Mouse (Mus musculus): ENCODE data around the gene Il24. TPM values are rescaled to one million over a fixed set of nuclear protein-coding genes. Genes with fewer than 3 reads are reported as not detected.

Il24 gene
- total RNA-seq, 2 experiments from 2014 or later: not detected

DNA sequence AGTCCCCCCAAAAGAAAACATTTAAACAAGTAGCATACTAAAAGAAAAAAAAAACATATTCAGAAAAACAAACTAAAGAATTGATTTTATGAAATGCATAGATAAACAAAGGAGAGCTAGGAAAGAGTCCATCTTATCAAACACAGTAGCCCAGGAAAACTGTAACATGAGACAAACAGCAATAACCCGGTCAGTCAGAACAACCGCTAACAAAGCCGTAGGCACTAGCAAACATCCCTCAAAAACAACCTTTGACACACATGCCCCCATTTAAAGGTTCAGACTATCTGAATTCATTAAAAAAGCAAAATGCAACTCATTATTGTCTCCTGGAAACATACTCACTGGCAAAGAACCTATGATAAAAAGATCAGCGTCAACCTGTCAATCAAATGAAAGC lies 29.8 kb downstream of the Il24 start:
- no peak for DNase-seq
- intact Hi-C loops (cut with DNase I): no loop called here

DNA sequence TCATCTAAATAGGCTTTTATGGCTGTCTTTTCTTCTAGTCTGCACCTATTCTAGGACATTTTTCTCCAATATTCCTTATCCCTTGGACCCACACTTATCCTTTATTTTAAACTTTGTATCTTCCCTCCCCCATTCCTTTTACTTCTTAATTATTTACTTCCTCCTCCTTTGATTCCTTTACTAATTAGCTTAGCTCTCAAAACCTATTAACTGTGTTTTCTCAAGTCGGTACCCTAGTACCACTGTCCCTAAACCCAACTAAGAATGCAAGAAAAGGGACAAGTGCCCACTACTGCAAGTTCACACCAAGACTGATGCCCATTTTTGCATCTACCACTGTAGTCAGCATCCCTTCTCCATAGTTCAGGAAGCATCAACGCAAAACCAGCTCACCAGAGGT lies 31.5 kb downstream of the Il24 start:
- intact Hi-C loops (cut with DNase I): no loop called here
- no peak for DNase-seq

DNA sequence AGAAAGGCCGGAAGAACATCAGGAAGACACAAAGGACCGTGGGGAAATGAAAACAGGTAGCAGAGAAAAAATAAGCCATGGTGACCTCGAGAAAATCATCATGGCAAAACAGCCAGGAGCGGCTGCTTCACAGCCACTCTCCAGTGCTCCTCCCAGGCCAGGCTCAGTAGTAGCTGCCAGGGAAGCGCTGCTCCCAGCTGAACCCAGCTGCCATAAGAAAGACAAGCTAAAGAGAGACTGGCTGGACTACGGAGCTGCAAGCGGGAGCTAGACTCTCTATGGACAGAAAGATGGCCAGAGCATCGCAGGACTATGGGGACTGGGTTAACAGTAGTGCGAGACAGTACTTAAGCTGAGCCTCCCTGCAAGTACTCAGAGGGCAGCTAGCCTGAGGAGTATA lies 32.4 kb downstream of the Il24 start:
- intact Hi-C loops (cut with DNase I): no loop called here
- no peak for DNase-seq

DNA sequence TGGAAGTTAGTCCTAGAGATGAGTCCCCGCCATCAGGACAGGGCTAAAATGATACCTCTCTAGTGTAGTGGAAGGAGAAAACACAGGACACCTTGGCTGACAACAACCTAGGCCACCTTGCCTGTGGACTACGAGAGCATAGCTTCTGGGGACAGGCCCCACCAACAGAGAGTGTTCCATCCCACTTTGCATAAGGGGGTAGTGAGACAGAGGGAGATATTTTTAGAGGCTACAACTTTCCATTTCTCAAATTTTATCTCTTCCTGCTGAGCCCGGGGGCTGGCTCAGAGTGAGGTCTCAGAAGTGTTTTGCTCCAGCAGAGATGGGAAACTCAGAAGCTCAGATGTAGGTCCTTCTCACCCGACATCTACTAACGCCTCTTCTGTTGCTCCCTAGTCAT lies 36.8 kb downstream of the Il24 start:
- no peak for DNase-seq
- intact Hi-C loops (cut with DNase I): no loop called here

DNA sequence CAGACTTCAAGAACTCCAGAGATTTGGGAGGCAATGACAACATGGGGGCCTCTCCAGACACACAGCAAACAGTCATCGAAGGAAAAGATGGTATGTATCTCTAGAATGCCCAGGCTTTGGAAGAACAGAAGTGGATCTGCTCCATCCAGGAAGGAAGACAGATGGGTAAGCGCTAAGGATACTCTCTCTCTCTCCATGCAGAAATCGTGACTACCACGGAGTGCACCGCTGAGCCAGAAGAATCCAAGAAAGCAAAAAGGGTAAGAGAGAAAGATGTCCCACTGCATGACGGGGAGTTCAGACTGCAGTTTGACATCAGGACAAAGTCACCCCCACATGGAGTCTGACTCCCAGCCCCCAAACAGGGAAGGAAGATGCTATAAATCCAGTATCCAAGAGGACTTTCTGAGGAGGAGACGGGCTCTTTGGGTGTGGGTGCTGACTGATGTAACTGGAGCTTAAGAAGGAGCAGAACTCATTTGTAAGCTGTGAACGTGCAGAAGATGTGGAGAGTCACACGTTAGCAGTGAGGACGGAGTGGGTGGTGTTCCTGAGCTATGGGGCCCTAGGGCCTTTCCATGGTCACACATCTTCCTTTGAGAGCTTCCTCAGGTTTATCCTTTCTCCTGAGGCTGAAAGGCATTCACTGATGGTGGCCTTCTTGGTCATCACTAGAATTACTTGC lies 37.6 kb downstream of the Il24 start:
- intact Hi-C loops (cut with DNase I): no loop called here
- DNase-seq: no peak

DNA sequence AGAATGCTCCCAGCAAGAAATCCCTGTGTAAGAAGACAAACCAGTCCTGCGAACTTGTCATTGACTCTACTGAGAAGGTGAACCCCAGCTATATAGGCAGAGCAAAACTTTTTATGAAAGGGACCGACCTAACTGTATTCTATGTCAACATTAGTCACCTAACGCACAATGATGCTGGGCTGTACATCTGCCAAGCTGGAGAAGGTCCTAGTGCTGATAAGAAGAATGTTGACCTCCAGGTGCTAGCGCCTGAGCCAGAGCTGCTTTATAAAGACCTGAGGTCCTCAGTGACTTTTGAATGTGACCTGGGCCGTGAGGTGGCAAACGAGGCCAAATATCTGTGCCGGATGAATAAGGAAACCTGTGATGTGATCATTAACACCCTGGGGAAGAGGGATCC lies 42.7 kb downstream of the Il24 start:
- DNase-seq: no peak
- intact Hi-C loops (cut with DNase I): no loop called here

DNA sequence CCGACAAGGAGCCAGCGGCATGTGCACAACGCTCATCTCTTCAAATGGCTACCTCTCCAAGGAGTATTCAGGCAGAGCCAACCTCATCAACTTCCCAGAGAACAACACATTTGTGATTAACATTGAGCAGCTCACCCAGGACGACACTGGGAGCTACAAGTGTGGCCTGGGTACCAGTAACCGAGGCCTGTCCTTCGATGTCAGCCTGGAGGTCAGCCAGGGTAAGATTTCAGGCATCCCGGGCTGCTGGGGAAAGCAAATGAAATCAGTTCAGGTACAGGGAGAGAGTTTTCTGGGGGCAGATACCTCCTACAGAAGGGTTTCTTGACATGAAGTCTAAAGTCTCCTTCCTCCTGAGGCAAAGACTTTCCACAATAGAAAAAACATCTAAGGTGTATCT lies 45.6 kb downstream of the Il24 start:
- intact Hi-C loops (cut with DNase I): no loop called here
- DNase-seq: no peak

DNA sequence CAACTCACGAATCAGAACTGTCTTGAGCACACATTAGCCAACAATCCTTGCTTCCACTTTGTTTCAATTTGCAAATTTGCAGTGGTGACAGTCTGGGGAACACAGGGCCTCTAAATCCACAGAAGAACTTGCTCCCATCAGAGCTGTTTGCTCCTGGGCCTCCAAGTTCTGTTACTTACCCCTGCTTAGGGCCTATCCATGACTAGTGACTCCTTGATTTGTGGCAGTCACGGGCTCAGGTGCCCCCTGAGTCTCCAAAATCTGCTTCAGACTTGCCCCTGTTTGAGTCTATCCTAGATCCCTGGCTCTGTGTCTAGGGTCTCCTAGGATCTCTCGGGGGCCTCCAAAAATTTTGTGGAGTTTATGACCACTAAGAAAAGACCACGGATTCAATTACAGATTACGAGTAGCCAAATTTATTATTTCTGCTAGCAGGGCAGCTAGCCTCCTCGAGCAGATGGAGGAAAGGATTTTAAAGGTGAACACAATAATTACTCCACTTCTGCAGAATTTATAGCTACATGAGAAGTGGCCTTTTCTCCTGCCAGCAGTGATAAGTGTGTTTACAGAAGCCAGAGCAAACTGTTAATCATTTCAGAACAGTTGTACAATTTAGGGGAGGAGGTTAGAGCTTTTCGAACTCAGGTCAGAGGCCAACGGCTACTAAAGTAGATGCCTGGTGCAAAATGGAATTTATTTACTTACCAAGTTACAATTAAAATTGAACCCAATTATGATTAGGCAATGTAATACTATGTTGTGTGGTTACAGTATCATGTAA lies 46.5 kb downstream of the Il24 start:
- intact Hi-C loops (cut with DNase I): no loop called here
- DNase-seq: no peak

DNA sequence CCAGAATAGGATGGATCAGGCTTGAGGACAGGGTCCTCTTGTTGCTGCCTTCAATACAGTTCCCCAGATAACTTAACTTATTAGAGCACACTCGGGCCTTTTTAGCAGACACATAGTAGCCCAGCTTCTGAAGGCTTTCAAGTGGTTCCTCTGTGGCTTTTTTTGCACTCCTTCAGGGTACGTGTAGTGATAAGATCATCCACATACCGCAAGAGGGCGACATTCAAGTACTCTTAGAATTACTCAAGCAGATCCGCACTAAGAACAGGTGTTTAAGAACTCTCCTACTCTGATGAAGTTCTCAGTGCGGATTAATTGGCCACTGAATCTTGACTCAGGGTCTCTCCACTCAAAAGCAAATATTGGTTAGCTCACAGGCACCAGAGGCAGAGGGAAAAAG lies 49.0 kb downstream of the Il24 start:
- DNase-seq: no peak
- intact Hi-C loops (cut with DNase I): no loop called here

DNA sequence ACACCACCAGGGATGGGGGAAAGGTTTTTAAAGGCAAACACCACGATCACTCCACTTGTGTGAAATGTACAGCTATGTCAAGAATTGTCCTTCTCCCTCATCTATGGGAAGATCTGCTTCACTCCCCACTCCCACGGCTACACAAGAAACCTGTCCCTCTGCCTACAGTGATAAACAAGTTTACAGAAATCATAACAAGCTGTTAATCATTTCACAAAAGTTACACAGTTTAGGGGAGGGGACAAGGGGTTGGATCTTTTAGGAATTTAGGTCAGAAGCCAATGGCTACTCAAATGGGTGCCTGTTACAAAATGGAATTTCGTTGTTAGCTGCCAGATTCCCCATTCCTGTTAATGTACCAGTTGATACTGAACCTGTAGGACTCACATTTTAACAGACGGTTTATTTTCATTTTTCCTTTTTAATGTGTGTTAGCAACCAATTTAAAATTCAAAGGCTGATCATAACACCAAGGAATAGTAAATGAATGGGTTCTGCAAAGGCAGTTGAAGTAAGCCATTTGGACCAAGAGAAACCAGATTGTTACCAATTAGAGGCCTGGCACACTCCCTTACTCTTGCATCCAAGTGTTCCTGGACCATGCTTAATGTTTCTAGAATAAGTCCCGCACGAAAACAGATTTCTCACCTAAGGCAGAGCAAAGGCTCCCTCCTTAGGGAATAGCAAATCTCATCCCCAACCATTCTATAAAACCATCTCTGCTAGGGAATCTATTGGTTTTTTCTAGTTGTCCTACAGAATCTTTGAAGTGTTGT lies 51.9 kb downstream of the Il24 start:
- DNase-seq: no peak
- intact Hi-C loops (cut with DNase I): no loop called here

DNA sequence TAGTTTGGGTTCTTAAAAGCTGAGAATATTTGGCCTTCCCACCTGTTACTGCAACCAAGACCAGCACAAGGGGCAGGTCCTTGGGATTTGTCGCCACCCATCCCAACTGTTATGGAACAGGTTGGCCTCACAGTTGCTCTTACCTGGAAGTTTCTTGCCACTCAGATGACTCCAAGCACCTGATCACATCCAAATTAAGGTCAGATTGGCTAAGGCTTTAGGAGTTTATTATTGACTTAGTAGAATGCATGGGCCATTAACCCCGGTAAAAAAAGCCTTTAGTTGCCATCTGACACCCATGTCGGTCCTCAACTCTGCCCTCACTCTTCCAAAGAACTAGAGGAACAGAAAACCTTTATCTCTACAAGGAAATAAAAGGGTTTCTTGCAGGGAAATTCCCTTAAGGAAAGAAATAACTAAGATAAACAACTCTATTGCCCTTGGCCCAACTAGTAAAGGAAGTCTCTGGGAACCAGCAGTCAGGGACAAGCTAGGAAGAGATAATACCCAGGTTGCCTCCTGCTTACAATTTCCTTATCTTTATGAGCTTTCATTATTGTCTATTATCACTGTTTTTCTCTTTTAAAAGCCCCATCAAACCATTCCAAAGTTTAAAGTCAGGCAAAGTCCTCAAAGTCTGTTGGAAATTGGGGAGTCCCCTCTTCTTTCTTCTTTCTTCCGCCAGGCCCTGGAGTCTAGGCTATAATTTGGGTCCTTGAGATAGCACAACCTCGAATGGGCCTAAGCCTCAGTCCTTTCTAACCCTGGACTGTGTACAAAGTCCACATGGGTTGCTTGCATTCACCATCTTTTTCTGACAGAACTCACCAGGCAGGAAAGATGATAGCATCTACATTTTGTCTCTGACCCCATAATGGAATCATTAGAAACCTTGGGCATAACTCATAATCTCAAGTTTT lies 54.8 kb downstream of the Il24 start:
- no peak for DNase-seq
- intact Hi-C loops (cut with DNase I): no loop called here

Other genes with a start within 250 kb of the Il24 start
- not detected for gene C4bp, start 225.8 kb downstream of the Il24 start, total RNA-seq (2021)
- under 1 TPM in 1 of 2 experiments, not detected in 1; 0.43 TPM for gene Gm29427, start 171.7 kb downstream of the Il24 start, total RNA-seq (2021)
- gene Yod1, start 170.1 kb downstream of the Il24 start, total RNA-seq (2021): 1 to 10 TPM; 3.8 to 5.0 TPM
- 10 to 100 TPM; 63.8 to 76.3 TPM for gene Pfkfb2, start 158.2 kb downstream of the Il24 start, total RNA-seq (2021)
- gene AA986860, start 155.5 kb downstream of the Il24 start, total RNA-seq (2021): under 1 TPM; 0.72 to 0.81 TPM
- gene Fcamr, start 86.6 kb downstream of the Il24 start, total RNA-seq (2021): under 1 TPM; 0.31 to 0.38 TPM
- gene Pigr, start 60.8 kb downstream of the Il24 start, total RNA-seq (2021): not detected
- 1 to 10 TPM in 1 of 2 experiments, under 1 TPM in 1; 0.72 to 1.3 TPM for gene Fcmr, start 21.8 kb downstream of the Il24 start, total RNA-seq (2021)
- not detected for gene Il20, start 24.0 kb upstream of the Il24 start, total RNA-seq (2021)
- gene Il19, start 52.7 kb upstream of the Il24 start, total RNA-seq (2021): not detected
- not detected for gene Il10, start 132.4 kb upstream of the Il24 start, total RNA-seq (2021)
- 100 to 1,000 TPM; 292 to 300 TPM for gene Mapkapk2, start 210.4 kb upstream of the Il24 start, total RNA-seq (2021)

Data from heart, postnatal 36 days (tissue).